13 mouse cellular contexts compared by ENCODE assay signal in the genomic region with DNA sequence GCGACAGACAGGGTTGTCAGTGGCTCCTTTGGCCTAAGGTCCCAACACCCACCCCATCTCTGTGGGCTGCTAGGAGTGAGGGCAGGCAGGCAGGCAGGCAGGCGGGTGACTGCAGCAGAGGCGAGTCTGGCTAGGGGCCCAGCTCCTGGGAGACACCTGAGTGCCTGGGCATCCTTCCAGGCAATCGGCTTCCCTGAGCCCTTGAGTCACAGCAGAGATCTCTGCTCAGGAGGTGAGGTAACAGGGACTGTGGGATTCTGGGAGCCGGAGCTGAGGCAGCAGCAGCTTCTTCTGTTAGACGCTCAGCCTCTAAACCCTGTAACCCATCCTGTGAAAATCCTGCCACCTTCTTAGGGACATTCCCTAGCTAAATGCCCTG. TPM values are rescaled to one million over a fixed set of nuclear protein-coding genes. Genes with fewer than 3 reads are reported as not detected.
DNase-seq lines count a peak whose midpoint lies in the region; ATAC-seq and TF ChIP-seq lines count a peak whose summit lies in the region.
"Had no signal": no experiment of that assay in that cellular context is flagged by ENCODE, and none has a peak within 500 bp of the region (broad histone marks: within the 10 kb centered on the region; RNA-seq: fewer than 3 reads in every experiment).

No protein-coding gene starts in this region.

- H3K4me2 ChIP-seq in hindbrain, postnatal 0 days (ENCODE audit: low read depth, low read length), result no peak overlapping the region
- H3K4me2 ChIP-seq: limb, embryonic 12.5 days had no signal

- ATAC-seq in hindbrain, postnatal 0 days, result no peak
- ATAC-seq: CD4-positive, CD25-positive, alpha-beta regulatory T cell, adult 4 months had no signal

- no peaks in the 10 kb centered on the region for H3K4me1 ChIP-seq in hindbrain, postnatal 0 days (ENCODE audit: insufficient read depth, low read length)
- H3K4me1 ChIP-seq: limb, embryonic 12.5 days had no signal

- TF ChIP-seq CTCF in hindbrain, postnatal 0 days (IDR thresholded peaks at IDR 0.05; ENCODE audit: low read depth), result no peak

- H3K36me3 ChIP-seq in hindbrain, postnatal 0 days (ENCODE audit: insufficient read depth, low read length), result peaks cover 10% of the 10 kb centered on the region

- no peak overlapping the region for H3K27ac ChIP-seq in hindbrain, postnatal 0 days
- H3K27ac ChIP-seq: limb, embryonic 12.5 days had no signal

- H3K4me3 ChIP-seq in hindbrain, postnatal 0 days (ENCODE audit: low read length), result no peak overlapping the region
- H3K4me3 ChIP-seq: limb, embryonic 12.5 days; megakaryocyte, embryonic 14.5 days had no signal

- WGBS in hindbrain, postnatal 0 days, result 65% methylated on average over 6 of the region's 6 CpGs

- H3K27me3 ChIP-seq in hindbrain, postnatal 0 days (ENCODE audit: insufficient read depth, low read length), result no peaks in the 10 kb centered on the region
- H3K27me3 ChIP-seq: limb, embryonic 12.5 days; megakaryocyte, embryonic 14.5 days had no signal

- peak; percentile 88 for DNase-seq in heart, adult 11 months
- no peak for DNase-seq in heart, adult 9 months (ENCODE audit: low spot score in 2 of 2)
- peak; percentile 63 for DNase-seq in right cerebral cortex, adult 18-20 months
- DNase-seq in right cerebral cortex, postnatal 4 days, result no peak
- DNase-seq in hindbrain, postnatal 0 days (ENCODE audit: low spot score), result peak; percentile 24
- DNase-seq in right cerebral cortex, postnatal 14 days, result peak; percentile 52
- no peak for DNase-seq in layer of hippocampus, adult 18-20 months (ENCODE audit: low spot score in 2 of 2)
- no peak for DNase-seq in spleen, postnatal 36 days (ENCODE audit: low spot score in 2 of 2)
- DNase-seq: heart, postnatal 36 days; thymus, adult 2 months had no signal

- H3K9me3 ChIP-seq in hindbrain, postnatal 0 days (ENCODE audit: low read length), result no peaks in the 10 kb centered on the region
- H3K9me3 ChIP-seq: limb, embryonic 12.5 days; megakaryocyte, embryonic 14.5 days had no signal

- H3K9ac ChIP-seq in hindbrain, postnatal 0 days (replicated peaks; ENCODE audit: low read length), result no peak overlapping the region
- H3K9ac ChIP-seq: limb, embryonic 12.5 days had no signal

RNA-seq across cellular contexts. Expression of a gene that starts 4.7 kb away (rescaled TPM):
- 0.05 TPM in 1 of 2 replicates, not detected in the other for total RNA-seq in hindbrain, postnatal 0 days (2014; rRNA removed)
- polyA plus RNA-seq in hindbrain, postnatal 0 days (2015; fragmentation: Nextera tagmentation; extraction: Ambion mirVana), result 0.06 TPM in 1 of 2 replicates, not detected in the other
- total RNA-seq in layer of hippocampus, adult 18-20 months (2021), result not detected

RNA-seq across cellular contexts. Expression of a gene that starts 12.1 kb away (rescaled TPM):
- total RNA-seq in hindbrain, postnatal 0 days (2014; rRNA removed), result 26.3 and 30.0 TPM in 2 replicates
- polyA plus RNA-seq in hindbrain, postnatal 0 days (2015; fragmentation: Nextera tagmentation; extraction: Ambion mirVana), result 17.6 and 18.7 TPM in 2 replicates
- total RNA-seq in layer of hippocampus, adult 18-20 months (2021), result 10 to 100 TPM in 1 of 2 experiments, 1 to 10 TPM in 1; 9.4 to 13.2 TPM

RNA-seq across cellular contexts. Expression of a gene that starts 12.1 kb away (rescaled TPM):
- 0.14 and 0.47 TPM in 2 replicates for total RNA-seq in hindbrain, postnatal 0 days (2014; rRNA removed)
- polyA plus RNA-seq in hindbrain, postnatal 0 days (2015; fragmentation: Nextera tagmentation; extraction: Ambion mirVana), result 0.19 and 0.25 TPM in 2 replicates
- under 1 TPM; 0.27 to 0.28 TPM for total RNA-seq in layer of hippocampus, adult 18-20 months (2021)
- polyA plus RNA-seq: CD4-positive, CD25-positive, alpha-beta regulatory T cell, adult 4 months had no signal

RNA-seq across cellular contexts. Expression of a gene that starts 17.2 kb away (rescaled TPM):
- total RNA-seq in hindbrain, postnatal 0 days (2014; rRNA removed), result 71.2 and 76.4 TPM in 2 replicates
- 50.5 and 57.6 TPM in 2 replicates for polyA plus RNA-seq in hindbrain, postnatal 0 days (2015; fragmentation: Nextera tagmentation; extraction: Ambion mirVana)
- total RNA-seq in layer of hippocampus, adult 18-20 months (2021), result 10 to 100 TPM; 64.9 to 68.5 TPM

RNA-seq across cellular contexts. Expression of a gene that starts 35.6 kb away (rescaled TPM):
- total RNA-seq in hindbrain, postnatal 0 days (2014; rRNA removed), result 0.90 TPM in 1 of 2 replicates, not detected in the other
- 0.26 and 0.69 TPM in 2 replicates for polyA plus RNA-seq in hindbrain, postnatal 0 days (2015; fragmentation: Nextera tagmentation; extraction: Ambion mirVana)
- total RNA-seq in layer of hippocampus, adult 18-20 months (2021), result not detected

Comparison
In these comparisons a context has a peak if more than half of its experiments do, and no peak if none do; other contexts are left out.
1. DNase-seq: peak in heart, adult 11 months (single experiment), right cerebral cortex, adult 18-20 months (single experiment), hindbrain, postnatal 0 days (single experiment) and right cerebral cortex, postnatal 14 days (single experiment); none in heart, adult 9 months (0 of 2), right cerebral cortex, postnatal 4 days (single experiment), layer of hippocampus, adult 18-20 months (0 of 2) and spleen, postnatal 36 days (0 of 2).